Mouse (Mus musculus) CH12.LX (cell line): Measurements from ENCODE around the gene 1700016C15Rik. TPM values are rescaled to one million over a fixed set of nuclear protein-coding genes. Genes with fewer than 3 reads are reported as not detected.

Experiments used
- DNase-seq: peaks from one replicate; pipeline ENCODE4 v3.0.0-alpha.2; 2013; ENCODE audit errors: extremely low read depth
- H3K27ac ChIP-seq: 2 replicates; pipeline ENCODE4 v1.5.1; 2012; ENCODE audit warnings: low read depth, mild to moderate bottlenecking, control low read depth, moderate library complexity; ENCODE audit not compliant: insufficient read depth
- H3K27me3 ChIP-seq: replicated peaks from 2 replicates; pipeline ENCODE3; 2012; ENCODE audit warnings: inconsistent platforms
- H3K36me3 ChIP-seq, 2 experiments: replicated peaks in 1 of 2; 2 replicates each; pipeline versions ENCODE3 to v1.6.1; 2012; ENCODE audit warnings: inconsistent platforms in 1 of 2, low read length in 1 of 2, mild to moderate bottlenecking in 1 of 2, mixed read lengths in 1 of 2, moderate library complexity in 1 of 2; ENCODE audit not compliant: control insufficient read depth in 1 of 2, insufficient read depth in 1 of 2
- H3K4me1 ChIP-seq, 2 experiments: 2 replicates each; pipeline ENCODE4 v1.6.1; 2012; ENCODE audit warnings: inconsistent platforms in 1 of 2, moderate library complexity in 1 of 2; ENCODE audit not compliant: insufficient read depth in 2 of 2, control insufficient read depth in 1 of 2
- H3K4me2 ChIP-seq: 2 replicates; pipeline ENCODE4 v1.6.1; 2012; ENCODE audit warnings: low read depth, mild to moderate bottlenecking, control low read depth; ENCODE audit not compliant: poor library complexity, insufficient read depth, severe bottlenecking
- H3K4me3 ChIP-seq, 3 experiments: fragments of 150-350 bp in 1 of 3; sonication (generic) in 1 of 3; replicated peaks in 1 of 3; 2 replicates each; pipeline versions ENCODE3 to v1.5.1; 2011 to 2012; ENCODE audit warnings: low read depth in 2 of 3, low read length in 2 of 3, mild to moderate bottlenecking in 2 of 3, moderate library complexity in 2 of 3, control low read depth in 1 of 3, improper control_type of control experiment in 1 of 3, inconsistent platforms in 1 of 3, mixed read lengths in 1 of 3; ENCODE audit not compliant: poor library complexity in 1 of 3
- H3K79me2 ChIP-seq: replicated peaks from 2 replicates; pipeline ENCODE4 v1.6.1; 2012; ENCODE audit warnings: mild to moderate bottlenecking, moderate library complexity; ENCODE audit not compliant: control insufficient read depth, poor library complexity, insufficient read depth, severe bottlenecking; ENCODE audit errors: extremely low read depth
- H3K9ac ChIP-seq: 2 replicates; pipeline ENCODE4 v1.6.1; 2012; ENCODE audit warnings: low read depth, mild to moderate bottlenecking, control low read depth, moderate library complexity; ENCODE audit not compliant: insufficient read depth
- H3K9me3 ChIP-seq: replicated peaks from 2 replicates; pipeline ENCODE3; 2012; ENCODE audit warnings: low read length, inconsistent platforms, mixed read lengths
- BHLHE40 ChIP-seq: IDR thresholded peaks from 2 replicates; pipeline ENCODE4 v1.6.1; 2011; ENCODE audit warnings: mild to moderate bottlenecking, low read depth, low read length, improper control_type of control experiment
- CHD1 ChIP-seq: IDR thresholded peaks from 2 replicates; pipeline ENCODE4 v1.6.1; 2012; ENCODE audit warnings: low read depth, low read length, improper control_type of control experiment, inconsistent platforms
- CTCF ChIP-seq, 2 experiments: IDR thresholded peaks in 1 of 2; conservative IDR thresholded peaks in 1 of 2; 2 replicates each; pipeline ENCODE4 v1.5.1; 2011 to 2012; ENCODE audit warnings: low read depth in 2 of 2, low read length in 2 of 2, improper control_type of control experiment in 1 of 2, inconsistent platforms in 1 of 2, mild to moderate bottlenecking in 1 of 2, moderate library complexity in 1 of 2
- EP300 ChIP-seq: IDR thresholded peaks from 2 replicates; pipeline ENCODE4 v1.6.1; 2011; ENCODE audit warnings: low read length, improper control_type of control experiment
- ETS1 ChIP-seq: conservative IDR thresholded peaks from 2 replicates; pipeline ENCODE4 v1.6.1; 2012; ENCODE audit warnings: low read depth, mild to moderate bottlenecking, inconsistent platforms, low read length, improper control_type of control experiment, moderate library complexity
- IRF4 ChIP-seq: IDR thresholded peaks from 2 replicates; pipeline ENCODE4 v1.6.1; 2014; ENCODE audit warnings: low read depth, mild to moderate bottlenecking, inconsistent platforms, low read length, improper control_type of control experiment
- JUND ChIP-seq: conservative IDR thresholded peaks from 2 replicates; pipeline ENCODE4 v1.6.1; 2011; ENCODE audit warnings: low read depth, low read length, improper control_type of control experiment
- KAT2A ChIP-seq: IDR thresholded peaks from 2 replicates; pipeline ENCODE4 v1.6.1; 2012; ENCODE audit warnings: low read length, improper control_type of control experiment, inconsistent platforms; ENCODE audit not compliant: insufficient replicate concordance
- MAFK ChIP-seq: IDR thresholded peaks from 2 replicates; pipeline ENCODE4 v1.6.1; 2011; ENCODE audit warnings: low read length, improper control_type of control experiment; ENCODE audit not compliant: insufficient replicate concordance
- MAX ChIP-seq: IDR thresholded peaks from 2 replicates; pipeline ENCODE4 v1.6.1; 2011; ENCODE audit warnings: low read length, improper control_type of control experiment
- MEF2A ChIP-seq: IDR thresholded peaks from 2 replicates; pipeline ENCODE4 v1.6.1; 2014; ENCODE audit warnings: low read depth, mild to moderate bottlenecking, inconsistent platforms, low read length, improper control_type of control experiment, borderline replicate concordance
- MXI1 ChIP-seq: IDR thresholded peaks from 2 replicates; pipeline ENCODE4 v1.6.1; 2011; ENCODE audit warnings: mild to moderate bottlenecking, low read depth, low read length, improper control_type of control experiment
- NELFE ChIP-seq: IDR thresholded peaks from 2 replicates; pipeline ENCODE4 v1.6.1; 2011; ENCODE audit warnings: low read depth, low read length, improper control_type of control experiment
- POLR2A ChIP-seq: IDR thresholded peaks from 2 replicates; pipeline ENCODE4 v1.6.1; 2011; ENCODE audit warnings: low read depth, mild to moderate bottlenecking, improper control_type of control experiment, low read length
- RAD21 ChIP-seq: IDR thresholded peaks from 2 replicates; pipeline ENCODE4 v1.6.1; 2011; ENCODE audit warnings: low read depth, mild to moderate bottlenecking, low read length, improper control_type of control experiment, moderate library complexity
- RCOR1 ChIP-seq: conservative IDR thresholded peaks from 2 replicates; pipeline ENCODE4 v1.6.1; 2012; ENCODE audit warnings: low read depth, mild to moderate bottlenecking, inconsistent platforms, low read length, improper control_type of control experiment
- SIN3A ChIP-seq: IDR thresholded peaks from 2 replicates; pipeline ENCODE4 v1.6.1; 2012; ENCODE audit warnings: low read length, improper control_type of control experiment, inconsistent platforms
- SMC3 ChIP-seq: IDR thresholded peaks from 2 replicates; pipeline ENCODE4 v1.6.1; 2011; ENCODE audit warnings: low read depth, low read length, improper control_type of control experiment
- TBP ChIP-seq: conservative IDR thresholded peaks from 2 replicates; pipeline ENCODE4 v1.6.1; 2011; ENCODE audit warnings: low read depth, low read length, improper control_type of control experiment
- TCF12 ChIP-seq: IDR thresholded peaks from 2 replicates; pipeline ENCODE4 v1.6.1; 2014; ENCODE audit warnings: low read depth, mild to moderate bottlenecking, inconsistent platforms, low read length, improper control_type of control experiment
- USF2 ChIP-seq: conservative IDR thresholded peaks from 2 replicates; pipeline ENCODE4 v1.6.1; 2011; ENCODE audit warnings: low read depth, low read length, improper control_type of control experiment
- ZC3H11A ChIP-seq: IDR thresholded peaks from 2 replicates; pipeline ENCODE4 v1.6.1; 2012; ENCODE audit warnings: low read depth, mild to moderate bottlenecking, inconsistent platforms, low read length, improper control_type of control experiment
- ZKSCAN1 ChIP-seq: IDR thresholded peaks from 2 replicates; pipeline ENCODE4 v1.6.1; 2012; ENCODE audit warnings: low read depth, inconsistent platforms, low read length, improper control_type of control experiment, borderline replicate concordance
- ZMIZ1 ChIP-seq: IDR thresholded peaks from 2 replicates; pipeline ENCODE4 v1.6.1; 2012; ENCODE audit warnings: low read depth, mild to moderate bottlenecking, inconsistent platforms, low read length, improper control_type of control experiment
- dilution Hi-C: fragments of 300-500 bp; cut with MboI; formaldehyde crosslinking; loops from 2 replicates; pipeline ENCODE4 v1.14.3; 2020; ENCODE audit warnings: low sequenced_read_pairs; ENCODE audit not compliant: extremely low pct_unique_long_range_greater_than_20kb, extremely low pct_ligation_motif_present
- in situ Hi-C: fragments of 300-500 bp; cut with MboI; formaldehyde crosslinking; loops from 3 replicates; pipeline ENCODE4 v1.14.3; 2019; ENCODE audit warnings: low sequenced_read_pairs, low pct_ligation_motif_present, low pct_unique_long_range_greater_than_20kb, mixed read lengths
- polyA plus RNA-seq: library from polyadenylated mRNA; unstranded; fragments of >175 nt; gene quantifications from 2 replicates; pipeline ENCODE4 v1.2.1, GENCODE M21; 2012; ENCODE audit warnings: low read depth; ENCODE audit not compliant: insufficient read length
- total RNA-seq, 2 experiments: library from RNA; depleted of rRNA; stranded (reverse); fragments of 300-350 nt in 1 of 2; fragments of >200 nt in 1 of 2; gene quantifications; 2 replicates each; pipeline ENCODE4 v1.2.3; 2012 to 2014

1700016C15Rik gene
- total and polyA plus RNA-seq, 3 experiments, result not detected

DNA sequence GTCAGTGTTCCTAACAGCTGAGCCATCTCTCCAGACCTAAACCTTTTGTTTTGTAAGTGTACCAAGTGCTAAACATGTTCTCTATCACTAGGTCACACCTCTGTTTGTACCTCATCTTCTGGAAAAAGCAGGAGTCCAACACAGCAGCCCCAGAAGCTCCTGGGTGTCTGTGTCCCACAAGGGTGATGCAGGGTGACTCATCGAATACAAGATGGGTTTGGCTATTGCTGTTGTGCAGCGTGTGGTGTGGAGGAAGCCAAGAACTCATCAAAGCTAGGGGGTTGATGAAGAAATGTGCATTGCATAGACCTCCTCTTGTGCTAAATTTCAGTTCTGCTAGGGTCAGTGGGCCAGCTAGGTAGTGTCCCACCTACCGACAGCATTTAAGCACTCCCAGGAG lies 43.5 kb upstream of the 1700016C15Rik start:
- TF ChIP-seq RAD21 (no peak), USF2 (no peak), MEF2A (no peak), ZC3H11A (no peak), ETS1 (no peak), MAX (no peak), TBP (no peak), MAFK (no peak), TCF12 (no peak), BHLHE40 (no peak), MXI1 (no peak), SMC3 (no peak), CTCF (conservative IDR thresholded peaks at IDR 0.05 in 1 of 2, IDR thresholded peaks at IDR 0.05 in 1 of 2; ENCODE audit: low read depth in 2 of 2, low read length in 2 of 2) (no peak), SIN3A (no peak)
- Histone ChIP-seq H3K4me1 (peaks cover 0 to 17% of the 10 kb centered on the region in 2 experiments; a peak in 2 of 4 replicates), H3K79me2 (no peaks in the 10 kb centered on the region), H3K4me2 (no peak overlapping the region), H3K27me3 (no peaks in the 10 kb centered on the region), H3K27ac (no peak overlapping the region), H3K9ac (no peak overlapping the region), H3K4me3 (no peak overlapping the region), H3K36me3 (no peaks in the 10 kb centered on the region), H3K9me3 (no peaks in the 10 kb centered on the region)
- dilution Hi-C loops, result no loop called here
- no peak for DNase-seq
- in situ Hi-C loops, result loop anchor here (5.0 to 25.0 kb wide), 2 partner anchors 279 to 799 kb away; no protein-coding TSS in a partner anchor

- no peak overlapping the region for H3K9ac ChIP-seq
- peaks cover 0 to 10% of the 10 kb centered on the region in 2 experiments; a peak in 2 of 4 replicates for H3K4me1 ChIP-seq
- no peaks in the 10 kb centered on the region for H3K36me3 ChIP-seq
- H3K4me3 ChIP-seq, result no peak overlapping the region
- DNase-seq, result no peak
- TF ChIP-seq JUND (no peak), POLR2A (no peak), SMC3 (no peak), NELFE (no peak), RCOR1 (no peak), ETS1 (no peak), KAT2A (no peak), CHD1 (no peak), MAFK (no peak), ZKSCAN1 (no peak), RAD21 (no peak), MAX (no peak), ZMIZ1 (no peak), EP300 (no peak), IRF4 (no peak)
- no peak overlapping the region for H3K27ac ChIP-seq
- in situ Hi-C loops (loop anchor here (5.0 to 25.0 kb wide), 2 partner anchors 280 to 800 kb away; no protein-coding TSS in a partner anchor), dilution Hi-C loops (no loop called here)
- H3K4me2 ChIP-seq, result no peak overlapping the region
- no peaks in the 10 kb centered on the region for H3K9me3 ChIP-seq
- H3K27me3 ChIP-seq, result no peaks in the 10 kb centered on the region
- no peaks in the 10 kb centered on the region for H3K79me2 ChIP-seq
Observed at GRCm38 (mm10) chr1:177686982-177687381, 42.6 kb upstream of the 1700016C15Rik start.
